Mouse (Mus musculus) heart, embryonic 12.5 days (tissue): ENCODE measurements around the gene Spata32. TPM values are rescaled to one million over a fixed set of nuclear protein-coding genes. Genes with fewer than 3 reads are reported as not detected.

Experiments used
- ATAC-seq: fragments of 200-750 bp; cut with Nextera tagmentation; 2 replicates; pipeline ENCODE4 v1.8.0; 2017; ENCODE audit warnings: moderate TSS enrichment, moderate library complexity; ENCODE audit not compliant: insufficient number of reproducible peaks, low FRiP score
- H3K27ac ChIP-seq: fragments of 300-500 bp; sonication (generic); 2 replicates; pipeline ENCODE4 v1.5.1; 2016; ENCODE audit warnings: mild to moderate bottlenecking, moderate library complexity; ENCODE audit not compliant: poor library complexity, severe bottlenecking
- H3K27me3 ChIP-seq: fragments of 300-500 bp; sonication (generic); replicated peaks from 2 replicates; pipeline ENCODE4 v1.6.1; 2016; ENCODE audit warnings: mild to moderate bottlenecking, moderate library complexity
- H3K36me3 ChIP-seq: fragments of 300-500 bp; sonication (generic); 2 replicates; pipeline ENCODE4 v1.6.1; 2016; ENCODE audit warnings: mild to moderate bottlenecking, moderate library complexity
- H3K4me1 ChIP-seq: fragments of 300-500 bp; sonication (generic); replicated peaks from 2 replicates; pipeline ENCODE4 v1.6.1; 2016; ENCODE audit warnings: mild to moderate bottlenecking
- H3K4me2 ChIP-seq: fragments of 300-500 bp; sonication (generic); 2 replicates; pipeline ENCODE4 v1.6.1; 2016; ENCODE audit warnings: mild to moderate bottlenecking, moderate library complexity
- H3K4me3 ChIP-seq: fragments of 300-500 bp; sonication (generic); 2 replicates; pipeline ENCODE4 v1.5.1; 2016; ENCODE audit warnings: mild to moderate bottlenecking
- H3K9ac ChIP-seq: fragments of 300-500 bp; sonication (generic); 2 replicates; pipeline ENCODE4 v1.6.1; 2016; ENCODE audit warnings: mild to moderate bottlenecking, moderate library complexity
- H3K9me3 ChIP-seq: fragments of 300-500 bp; sonication (generic); replicated peaks from 2 replicates; pipeline ENCODE4 v1.6.1; 2016; ENCODE audit warnings: mild to moderate bottlenecking, moderate library complexity
- WGBS: fragments of 180-500 bp; shearing (Covaris S2); methylation state at CpG from one replicate; pipeline ENCODE4 v1.1.7; 2016; 5-methylcytosine and 5-hydroxymethylcytosine counted together
- polyA plus RNA-seq: library from polyadenylated mRNA; unstranded; fragments of >200 nt; fragmentation: Nextera tagmentation; extraction: Ambion mirVana; gene quantifications from 2 replicates; pipeline ENCODE4 v1.2.1, GENCODE M21; 2016

Gene Spata32
- polyA plus RNA-seq, 1 experiment from 2014 or later: not detected

DNA sequence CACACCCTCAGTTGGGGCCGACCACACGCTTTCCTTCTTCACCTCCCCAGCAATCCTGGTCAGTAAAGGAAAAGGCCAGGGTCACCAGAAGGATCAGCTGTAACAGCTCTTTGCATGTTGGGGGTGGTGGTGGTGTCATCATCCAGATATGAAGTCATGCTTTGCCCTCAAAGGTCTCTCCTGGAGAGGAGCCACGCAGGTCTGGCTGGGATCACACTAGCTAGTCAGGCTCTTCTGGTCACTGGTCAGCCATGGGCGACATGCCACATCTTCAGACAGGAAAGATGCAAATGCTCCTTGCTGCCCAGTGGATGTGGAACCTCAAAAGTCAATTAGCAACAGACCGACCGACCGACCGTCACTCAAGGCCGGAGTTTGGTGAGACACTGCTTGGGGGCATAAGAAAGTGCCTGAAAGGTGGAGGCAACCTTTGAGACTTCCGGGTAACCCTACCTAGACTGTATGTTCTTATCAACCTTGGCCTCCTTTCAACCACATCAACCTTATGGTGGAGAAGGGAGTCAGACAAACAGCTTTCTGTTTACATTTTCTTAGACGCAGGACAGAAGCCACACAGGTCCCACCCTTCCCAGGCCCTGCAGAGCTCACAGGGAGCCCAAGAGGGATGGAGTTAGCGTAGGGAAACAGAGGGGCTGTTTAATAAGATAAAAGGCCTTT lies 42.4 kb upstream of the Spata32 start:
- Histone ChIP-seq H3K27me3 (no peaks in the 10 kb centered on the region), H3K4me1 (peaks cover 24% of the 10 kb centered on the region), H3K4me2 (no peak overlapping the region), H3K9ac (no peak overlapping the region), H3K9me3 (no peaks in the 10 kb centered on the region), H3K36me3 (no peaks in the 10 kb centered on the region), H3K27ac (no peak overlapping the region), H3K4me3 (no peak overlapping the region)
- WGBS: 69% methylated on average over 12 of the region's 12 CpGs
- no peak for ATAC-seq

DNA sequence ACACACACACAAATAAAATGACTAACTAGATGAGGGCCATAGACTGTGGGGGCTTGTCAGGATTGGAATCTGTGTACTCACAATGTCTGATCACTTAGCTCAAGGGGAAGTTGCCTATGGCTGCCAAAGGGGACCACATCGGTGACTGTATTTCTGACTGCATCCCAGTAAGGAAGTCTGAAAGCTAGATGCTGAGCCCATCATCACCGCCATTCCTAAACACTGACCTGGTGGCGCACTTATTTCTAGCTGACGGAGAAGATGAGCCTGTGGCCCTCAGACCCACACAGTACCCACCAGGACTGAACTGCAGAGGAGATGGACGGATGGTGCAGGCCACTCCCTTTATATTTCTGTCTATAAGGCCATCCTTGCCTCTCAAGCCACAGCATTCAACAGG lies 41.8 kb upstream of the Spata32 start:
- Histone ChIP-seq H3K4me1 (peaks cover 24% of the 10 kb centered on the region), H3K27me3 (no peaks in the 10 kb centered on the region), H3K4me3 (no peak overlapping the region), H3K9ac (no peak overlapping the region), H3K27ac (no peak overlapping the region), H3K36me3 (no peaks in the 10 kb centered on the region), H3K9me3 (no peaks in the 10 kb centered on the region), H3K4me2 (no peak overlapping the region)
- no peak for ATAC-seq
- WGBS: 87% methylated on average over 5 of the region's 5 CpGs

DNA sequence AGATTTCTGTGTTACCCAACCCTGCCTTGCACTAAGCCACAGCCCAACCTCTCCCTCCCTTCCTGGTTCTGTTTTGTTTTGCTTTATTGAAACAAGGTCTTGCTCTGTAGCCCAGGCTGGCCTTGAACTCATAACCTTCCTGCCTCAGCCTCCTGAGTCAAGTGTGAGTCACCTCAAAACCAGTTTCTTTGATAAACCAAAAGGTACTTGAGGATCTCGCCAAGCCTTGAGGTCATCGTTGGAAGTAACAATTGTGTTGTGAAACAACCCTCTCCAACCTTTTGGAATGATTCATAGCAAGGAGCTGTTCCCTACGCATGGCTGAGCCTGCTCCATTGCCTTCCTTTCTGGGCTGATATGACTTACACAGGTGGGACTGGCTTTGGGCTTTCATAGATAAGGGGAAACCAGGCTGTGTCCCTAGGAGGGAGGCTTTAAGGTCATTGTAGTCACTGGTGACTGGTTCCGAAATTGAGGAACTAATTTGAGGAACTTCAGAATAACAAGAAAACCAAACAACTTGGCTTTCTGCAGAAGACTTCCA lies 39.8 kb upstream of the Spata32 start:
- peaks cover 19% of the 10 kb centered on the region for H3K4me1 ChIP-seq
- no peaks in the 10 kb centered on the region for H3K9me3 ChIP-seq
- H3K27me3 ChIP-seq: no peaks in the 10 kb centered on the region
- H3K27ac ChIP-seq: no peak overlapping the region
- no peak overlapping the region for H3K4me3 ChIP-seq
- WGBS: 84% methylated on average over 4 of the region's 4 CpGs
- no peak for ATAC-seq
- H3K9ac ChIP-seq: no peak overlapping the region
- no peaks in the 10 kb centered on the region for H3K36me3 ChIP-seq
- no peak overlapping the region for H3K4me2 ChIP-seq

DNA sequence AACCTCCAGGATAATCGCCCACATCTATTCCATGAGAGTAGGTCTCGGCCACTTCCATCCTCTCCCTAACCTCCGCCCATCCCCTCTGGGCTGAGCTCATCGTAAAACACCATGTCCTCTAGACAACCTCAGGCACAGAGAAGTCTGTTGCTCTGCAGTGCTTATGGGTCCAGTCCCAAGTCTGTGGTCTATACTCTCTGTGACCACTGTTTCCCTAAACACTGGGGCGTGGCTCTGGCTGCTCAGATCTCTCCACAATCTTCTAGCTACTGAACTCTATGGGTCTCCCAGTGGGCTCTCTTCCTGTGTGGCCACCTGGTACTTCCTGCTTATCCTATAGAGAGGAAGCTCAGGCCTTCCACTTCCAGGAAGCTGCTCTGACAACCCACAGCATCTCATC lies 35.4 kb upstream of the Spata32 start:
- Histone ChIP-seq H3K27me3 (no peaks in the 10 kb centered on the region), H3K4me1 (peaks cover 21% of the 10 kb centered on the region), H3K9me3 (no peaks in the 10 kb centered on the region), H3K9ac (no peak overlapping the region), H3K4me3 (no peak overlapping the region), H3K4me2 (no peak overlapping the region), H3K27ac (no peak overlapping the region), H3K36me3 (no peaks in the 10 kb centered on the region)
- WGBS: 76% methylated on average over 5 of the region's 5 CpGs
- ATAC-seq: no peak

DNA sequence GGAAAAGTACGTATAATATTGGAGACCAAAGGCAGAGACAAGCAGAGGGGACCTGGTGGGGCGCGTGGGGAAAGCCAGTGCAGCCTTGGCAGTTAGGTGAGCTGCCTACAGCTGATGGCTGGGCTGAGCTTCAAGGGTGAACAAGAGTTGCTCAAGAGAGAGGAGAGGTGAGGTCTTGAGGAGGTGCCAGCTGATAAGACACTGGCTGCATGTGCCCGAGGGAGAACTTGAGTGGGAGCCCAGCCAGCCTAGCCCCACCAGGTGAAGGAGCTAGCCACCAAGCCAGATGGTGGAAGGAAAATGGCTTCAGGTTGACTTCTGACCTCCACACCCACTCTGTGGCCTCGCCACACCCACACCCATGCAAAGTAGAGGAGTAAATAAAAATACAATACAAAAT lies 34.1 kb upstream of the Spata32 start:
- 77% methylated on average over 5 of the region's 5 CpGs for WGBS
- no peaks in the 10 kb centered on the region for H3K9me3 ChIP-seq
- no peaks in the 10 kb centered on the region for H3K27me3 ChIP-seq
- H3K4me3 ChIP-seq: no peak overlapping the region
- H3K4me1 ChIP-seq: peaks cover 33% of the 10 kb centered on the region
- no peak for ATAC-seq
- no peak overlapping the region for H3K27ac ChIP-seq
- no peak overlapping the region for H3K4me2 ChIP-seq
- H3K9ac ChIP-seq: no peak overlapping the region
- H3K36me3 ChIP-seq: no peaks in the 10 kb centered on the region

DNA sequence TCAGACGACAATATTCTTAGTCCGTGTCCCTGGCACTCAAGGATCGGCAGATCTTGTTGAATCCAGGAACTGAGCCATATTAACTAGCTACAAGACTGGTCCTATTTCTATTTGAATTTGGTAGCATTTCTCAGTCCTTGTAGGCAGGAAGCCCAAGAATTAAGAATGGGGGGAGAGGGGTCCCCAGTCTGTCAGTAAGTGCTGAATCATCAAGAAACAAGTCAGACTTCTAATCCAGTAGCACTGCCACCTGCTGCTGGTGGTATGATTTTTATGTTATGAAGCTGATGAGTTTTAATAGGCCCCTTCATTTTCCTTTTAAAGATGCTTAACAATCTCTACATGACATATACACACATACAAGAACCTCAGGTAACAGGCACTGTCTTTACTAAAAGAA lies 32.1 kb upstream of the Spata32 start:
- H3K27ac ChIP-seq: no peak overlapping the region
- H3K4me1 ChIP-seq: peaks cover 49% of the 10 kb centered on the region
- 85% methylated on average over 3 of the region's 3 CpGs for WGBS
- H3K36me3 ChIP-seq: no peaks in the 10 kb centered on the region
- no peak for ATAC-seq
- no peaks in the 10 kb centered on the region for H3K27me3 ChIP-seq
- H3K9me3 ChIP-seq: no peaks in the 10 kb centered on the region
- H3K4me2 ChIP-seq: no peak overlapping the region
- H3K9ac ChIP-seq: no peak overlapping the region
- H3K4me3 ChIP-seq: no peak overlapping the region

DNA sequence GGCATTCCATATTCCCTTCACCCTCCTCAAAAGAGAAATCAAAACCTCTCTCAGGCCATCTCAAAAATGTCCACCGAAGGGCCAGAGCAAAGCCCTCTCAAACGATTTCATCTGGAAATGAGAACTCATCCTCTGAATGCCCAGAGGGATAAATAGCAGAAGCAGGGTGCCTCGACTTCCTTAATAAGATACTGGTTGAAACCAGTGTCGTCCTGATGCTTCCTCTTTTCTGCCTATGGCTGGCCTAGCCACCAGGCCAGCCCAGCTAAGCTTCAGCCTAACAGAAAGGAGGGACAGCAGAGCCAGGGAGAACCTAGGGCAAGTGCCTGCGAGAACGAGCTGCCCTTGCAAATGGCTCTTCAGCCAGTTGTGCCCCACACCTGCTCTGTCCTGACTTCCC lies 31.3 kb upstream of the Spata32 start:
- Histone ChIP-seq H3K4me3 (no peak overlapping the region), H3K9me3 (no peaks in the 10 kb centered on the region), H3K27me3 (no peaks in the 10 kb centered on the region), H3K27ac (no peak overlapping the region), H3K9ac (no peak overlapping the region), H3K4me1 (peaks cover 54% of the 10 kb centered on the region), H3K36me3 (no peaks in the 10 kb centered on the region), H3K4me2 (no peak overlapping the region)
- ATAC-seq: no peak
- WGBS: 68% methylated on average over 6 of the region's 6 CpGs

DNA sequence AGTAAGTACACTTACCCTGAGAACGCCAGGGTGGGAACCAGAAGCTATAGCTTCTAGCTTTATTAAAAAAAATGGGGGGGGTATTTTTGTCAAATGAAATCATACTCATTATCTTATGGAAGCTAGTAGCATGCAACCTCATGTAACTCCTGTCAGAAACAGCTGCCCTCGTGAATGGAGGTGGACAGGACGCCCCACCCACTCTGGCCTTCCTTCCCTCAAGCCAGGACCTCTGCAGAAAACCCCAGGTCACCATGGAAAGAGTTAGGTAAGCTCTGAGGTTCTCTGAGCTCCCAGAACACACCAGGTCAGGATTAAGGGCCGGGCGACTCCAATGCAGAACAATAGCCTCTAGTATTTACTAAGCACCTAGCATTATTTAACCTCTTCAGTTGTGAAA lies 30.6 kb upstream of the Spata32 start:
- Histone ChIP-seq H3K27me3 (no peaks in the 10 kb centered on the region), H3K36me3 (no peaks in the 10 kb centered on the region), H3K4me2 (no peak overlapping the region), H3K4me3 (no peak overlapping the region), H3K9ac (no peak overlapping the region), H3K27ac (no peak overlapping the region), H3K4me1 (peaks cover 54% of the 10 kb centered on the region), H3K9me3 (no peaks in the 10 kb centered on the region)
- no peak for ATAC-seq
- 69% methylated on average over 5 of the region's 5 CpGs for WGBS

DNA sequence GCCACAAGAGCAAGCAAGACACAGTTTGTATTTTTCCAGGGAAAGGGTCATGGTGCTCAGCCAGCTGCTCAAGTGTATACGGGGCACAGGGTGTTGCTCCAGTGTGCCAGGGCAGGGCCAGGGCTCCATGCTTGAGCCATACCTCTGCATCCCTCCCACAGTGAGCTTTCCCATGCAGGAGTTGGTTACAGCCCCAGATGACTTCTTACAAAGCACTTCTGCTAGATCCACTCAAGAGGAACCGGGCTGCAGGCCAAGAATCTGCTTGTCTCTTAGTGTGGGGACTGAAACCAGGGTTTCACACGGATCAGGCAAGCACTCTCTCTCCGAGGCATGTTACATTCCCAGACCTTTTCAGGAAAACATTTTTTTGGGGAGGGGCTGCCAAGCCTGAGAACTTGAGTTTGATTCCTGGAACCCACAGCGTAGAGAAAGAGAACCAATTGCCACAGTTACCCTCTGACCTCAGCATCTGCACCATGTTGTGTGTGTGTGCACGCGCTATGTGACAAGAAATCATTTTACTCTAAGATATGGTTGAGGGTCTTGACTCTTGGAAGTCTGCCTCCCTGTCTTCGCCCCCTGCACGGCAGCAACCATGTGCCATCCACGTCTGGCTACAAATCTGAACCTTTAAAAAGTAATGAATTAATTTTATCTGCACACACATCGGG lies 29.4 kb upstream of the Spata32 start:
- WGBS: 47% methylated on average over 11 of the region's 11 CpGs
- H3K4me1 ChIP-seq: peaks cover 51% of the 10 kb centered on the region

DNA sequence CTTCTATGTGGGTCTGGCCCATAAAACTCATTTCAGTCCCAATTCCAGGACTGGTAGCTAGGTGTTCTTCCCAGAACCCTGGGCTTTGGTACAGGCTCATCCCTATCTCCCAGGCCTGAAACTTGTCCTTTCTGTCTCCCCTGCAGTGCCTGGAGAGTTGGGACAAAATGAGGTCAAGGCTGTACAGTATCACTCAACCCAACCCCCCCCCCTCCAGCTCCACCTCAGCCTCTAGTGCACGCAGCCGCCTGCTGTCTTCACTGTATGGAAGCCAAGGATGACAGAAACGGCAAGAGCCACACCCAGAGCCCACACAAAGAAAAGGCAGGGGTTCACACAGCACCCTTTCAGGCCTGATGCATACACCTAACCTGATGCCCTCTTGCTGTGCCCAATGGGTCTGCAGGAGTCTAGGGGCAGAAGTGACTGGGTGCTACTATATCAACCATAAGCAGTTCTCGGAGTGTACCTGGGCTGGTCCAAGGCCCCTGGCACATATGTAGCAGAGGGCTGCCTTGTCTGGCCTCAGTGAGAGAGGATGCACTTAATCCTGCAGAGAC lies 28.6 kb upstream of the Spata32 start:
- Histone ChIP-seq H3K9ac (0 out of 2 replicates have a peak overlapping the region, but pooled peaks have one; percentile 15), H3K4me3 (no peak overlapping the region), H3K27ac (peak overlapping the region; percentile 61), H3K36me3 (no peaks in the 10 kb centered on the region), H3K27me3 (no peaks in the 10 kb centered on the region), H3K9me3 (no peaks in the 10 kb centered on the region), H3K4me2 (peak overlapping the region; percentile 7; the same call in 1 of the 2 replicates), H3K4me1 (peaks cover 45% of the 10 kb centered on the region)
- 33% methylated on average over 4 of the region's 4 CpGs for WGBS
- no peak; the same call in 1 of the 2 replicates for ATAC-seq

More for the DNA sequence above, 29.4 kb upstream of the Spata32 start:
- Histone ChIP-seq H3K27ac (peak overlapping the region; percentile 74), H3K4me3 (no peak overlapping the region), H3K4me2 (peak overlapping the region; percentile 31), H3K9ac (no peak overlapping the region), H3K9me3 (no peaks in the 10 kb centered on the region), H3K36me3 (no peaks in the 10 kb centered on the region), H3K27me3 (no peaks in the 10 kb centered on the region)
- peak; percentile 62; the same call in 1 of the 2 replicates for ATAC-seq

DNA sequence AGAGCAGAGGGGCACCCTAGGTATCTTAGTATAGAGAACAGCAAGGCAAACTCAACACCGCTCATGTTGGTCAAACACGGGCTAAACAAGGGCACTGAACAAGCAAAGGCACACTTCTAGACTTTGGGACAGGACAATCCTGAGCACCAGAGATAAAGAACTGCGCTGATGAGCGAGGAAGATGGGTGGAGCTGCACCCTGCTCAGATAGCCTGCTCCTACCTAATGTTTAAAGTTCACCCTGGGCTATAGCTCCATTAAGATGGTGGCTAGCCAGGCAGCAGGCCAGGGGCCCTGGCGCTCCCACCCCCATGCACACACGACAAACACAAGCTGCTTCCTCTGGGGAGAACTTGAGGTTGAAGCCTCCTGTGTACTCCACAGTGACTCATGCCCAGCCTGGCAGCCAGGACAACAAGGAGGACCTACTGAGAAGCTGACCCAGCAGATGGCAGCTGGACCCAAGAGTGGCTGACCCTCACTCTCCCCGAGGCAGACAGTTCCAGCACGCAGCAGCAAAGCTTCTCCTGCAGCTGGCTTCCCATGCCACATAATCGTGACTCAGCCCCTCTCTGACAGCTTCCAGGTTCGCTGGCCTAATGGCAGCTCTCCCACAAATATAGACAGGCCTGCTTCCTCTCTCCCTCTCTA lies 28.0 kb upstream of the Spata32 start:
- Histone ChIP-seq H3K4me1 (peaks cover 46% of the 10 kb centered on the region), H3K27ac (peak overlapping the region; percentile 61), H3K36me3 (no peaks in the 10 kb centered on the region), H3K9ac (0 out of 2 replicates have a peak overlapping the region, but pooled peaks have one; percentile 15), H3K27me3 (no peaks in the 10 kb centered on the region), H3K9me3 (no peaks in the 10 kb centered on the region), H3K4me2 (peak overlapping the region; percentile 7; the same call in 1 of the 2 replicates), H3K4me3 (no peak overlapping the region)
- ATAC-seq: no peak; the same call in 1 of the 2 replicates
- WGBS: 59% methylated on average over 10 of the region's 10 CpGs
